Mouse (Mus musculus) liver, postnatal 0 days (tissue): ENCODE measurements around the gene Gm36079.
"Not testable (repeated sequence)": the region's sequence is repeated elsewhere in the genome, so short reads cannot be mapped to it uniquely, and the experiment has no call there.

ENCODE experiments used
- CTCF ChIP-seq: sonication (generic); IDR thresholded peaks from 2 replicates; pipeline ENCODE4 v1.5.1; 2016; ENCODE audit warnings: antibody characterized with exemption, low read depth
- EP300 ChIP-seq: IDR thresholded peaks from 2 replicates; pipeline ENCODE4 v1.6.1; 2016; ENCODE audit warnings: antibody characterized with exemption, low read depth, mild to moderate bottlenecking

DNA sequence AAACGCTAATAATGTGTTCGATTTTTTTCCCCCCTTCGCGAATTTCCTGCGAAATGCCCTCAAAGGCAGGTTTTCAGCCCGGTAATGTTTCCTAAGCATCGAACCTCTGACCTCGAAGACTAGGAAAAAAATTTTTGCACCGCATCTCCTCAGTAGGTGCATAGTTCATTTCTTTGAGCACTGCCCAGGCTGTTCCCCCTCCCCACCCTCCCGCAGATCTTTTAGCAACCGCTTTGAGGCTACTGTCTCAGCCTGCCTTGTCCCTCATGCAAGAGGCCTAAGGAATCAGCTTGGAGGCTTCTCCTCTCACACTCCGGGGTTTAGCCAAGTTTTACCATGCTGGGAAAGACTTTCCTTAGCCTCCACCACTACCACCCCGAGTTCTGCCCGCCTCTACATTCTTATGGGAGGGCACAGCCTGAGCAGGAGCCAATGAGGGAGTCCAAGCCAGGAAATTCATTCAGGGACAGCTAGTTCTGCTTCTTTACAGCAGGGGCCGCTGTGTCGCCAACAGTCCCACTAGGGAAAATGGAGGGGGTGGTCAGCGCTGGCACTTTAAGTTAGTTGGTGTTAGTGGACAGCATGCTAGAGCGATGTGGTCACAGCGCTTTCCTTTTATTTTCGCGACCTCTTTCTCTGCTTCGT is 28.2 kb downstream of the Gm36079 start:
- not testable (repeated sequence) for TF ChIP-seq CTCF, EP300
